Mouse (Mus musculus): ENCODE results near the gene Hoxa3.

DNA sequence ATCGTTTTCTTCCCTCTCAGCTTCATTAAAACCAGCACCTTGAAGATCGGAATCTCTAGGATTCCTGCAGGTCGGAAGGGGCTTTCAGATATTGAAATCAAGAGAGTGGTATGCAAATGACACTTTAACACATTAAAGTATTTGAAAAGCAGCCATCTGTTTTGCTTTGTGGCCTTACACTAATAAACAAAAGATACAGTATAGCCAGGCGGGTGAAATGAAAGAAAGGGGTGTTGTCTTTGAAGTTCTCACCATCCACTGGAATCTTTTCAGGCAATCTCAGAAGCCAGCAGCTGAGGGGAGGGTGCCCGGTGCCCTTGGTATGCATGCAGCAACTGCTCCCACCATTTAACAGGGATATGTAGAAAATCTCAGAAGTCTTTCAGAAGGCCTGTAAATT is 59.1 kb downstream of the Hoxa3 start:
- TF ChIP-seq GATA1 (IDR thresholded peaks at IDR 0.05; ENCODE audit: low read length) = no peak
- no peak for TF ChIP-seq TAL1 (IDR thresholded peaks at IDR 0.05; ENCODE audit: low read length)

All from erythroblast, embryonic 14.5 days (primary cell).